Mouse (Mus musculus): ENCODE measurements around the gene Ankrd36. TPM values are rescaled to one million over a fixed set of nuclear protein-coding genes. Genes with fewer than 3 reads are reported as not detected.
"Not testable (repeated sequence)": the region's sequence is repeated elsewhere in the genome, so short reads cannot be mapped to it uniquely, and the experiment has no call there.

Ankrd36 gene
- polyA plus RNA-seq, 1 experiment from 2014 or later: not detected

GRCm38 (mm10) chr11:5530717-5531116 is 38.8 kb upstream of the Ankrd36 start:
- no peaks in the 10 kb centered on the region for H3K27me3 ChIP-seq (replicated peaks)
- no peak overlapping the region for H3K4me3 ChIP-seq (replicated peaks)
- H3K4me1 ChIP-seq: no peaks in the 10 kb centered on the region
- H3K4me2 ChIP-seq: no peak overlapping the region
- no peaks in the 10 kb centered on the region for H3K9me3 ChIP-seq (replicated peaks)
- no peak overlapping the region for H3K27ac ChIP-seq (replicated peaks)
- 77% methylated on average over 6 of the region's 6 CpGs for WGBS
- no peak overlapping the region for H3K9ac ChIP-seq (replicated peaks)
- no peak for ATAC-seq (ENCODE audit: low FRiP score)
- H3K36me3 ChIP-seq: peaks cover 69% of the 10 kb centered on the region

- H3K27me3 ChIP-seq (replicated peaks): no peaks in the 10 kb centered on the region
These were observed 36.4 kb upstream of the Ankrd36 start for GRCm38 (mm10) chr11:5533108-5533507.

GRCm38 (mm10) chr11:5537454-5537853 is 32.0 kb upstream of the Ankrd36 start:
- not testable (repeated sequence) for H3K4me2 ChIP-seq
- peaks cover 29% of the 10 kb centered on the region for H3K36me3 ChIP-seq

More at GRCm38 (mm10) chr11:5533108-5533507, 36.4 kb upstream of the Ankrd36 start:
- Histone ChIP-seq H3K9me3 (replicated peaks) (no peaks in the 10 kb centered on the region), H3K9ac (replicated peaks) (no peak overlapping the region), H3K4me1 (no peaks in the 10 kb centered on the region), H3K4me3 (replicated peaks) (no peak overlapping the region), H3K27ac (replicated peaks) (no peak overlapping the region), H3K4me2 (no peak overlapping the region), H3K36me3 (peaks cover 56% of the 10 kb centered on the region)
- no peak for ATAC-seq (ENCODE audit: low FRiP score)
- 80% methylated on average over 5 of the region's 5 CpGs for WGBS

DNA sequence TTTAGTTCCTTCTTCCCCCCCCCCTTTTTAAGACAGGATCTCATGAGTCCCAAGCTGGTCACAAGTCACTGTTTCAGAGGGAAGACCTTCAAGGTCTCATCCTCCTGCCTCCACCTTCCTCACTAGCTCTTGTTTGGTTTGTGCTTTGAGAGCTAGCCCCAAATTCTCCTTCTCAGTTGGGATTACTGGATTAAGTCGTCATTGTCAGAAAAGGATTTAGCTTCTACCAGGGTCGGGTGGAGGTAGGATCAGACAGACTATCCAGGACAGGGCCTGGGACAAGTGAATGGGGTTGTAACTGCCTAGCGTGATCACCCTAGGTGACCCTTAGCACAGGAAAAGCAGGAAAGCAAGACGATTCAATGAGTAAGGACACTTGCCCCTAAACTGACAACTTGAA is 29.2 kb upstream of the Ankrd36 start:
- peak overlapping the region; percentile 73 for H3K4me2 ChIP-seq
- ATAC-seq (ENCODE audit: low FRiP score): no peak
- no peaks in the 10 kb centered on the region for H3K9me3 ChIP-seq (replicated peaks)
- no peak overlapping the region for H3K27ac ChIP-seq (replicated peaks)
- WGBS: 66% methylated on average over 4 of the region's 4 CpGs
- H3K4me3 ChIP-seq (replicated peaks): peak overlapping the region; percentile 69; the same call in 1 of the 2 replicates
- no peaks in the 10 kb centered on the region for H3K27me3 ChIP-seq (replicated peaks)
- peak overlapping the region; percentile 75; the same call in 1 of the 2 replicates for H3K9ac ChIP-seq (replicated peaks)
- H3K4me1 ChIP-seq: peaks cover 26% of the 10 kb centered on the region
- H3K36me3 ChIP-seq: 0 out of 2 replicates have a peak, but pooled peaks cover 7% of the 10 kb centered on the region

More at GRCm38 (mm10) chr11:5537454-5537853, 32.0 kb upstream of the Ankrd36 start:
- not testable (repeated sequence) for ATAC-seq (ENCODE audit: low FRiP score); H3K9me3 ChIP-seq (replicated peaks); H3K27me3 ChIP-seq (replicated peaks); H3K9ac ChIP-seq (replicated peaks); H3K4me3 ChIP-seq (replicated peaks); H3K27ac ChIP-seq (replicated peaks)
- H3K4me1 ChIP-seq: peaks cover 25% of the 10 kb centered on the region
- 90% methylated on average over 4 of the region's 4 CpGs for WGBS

- Histone ChIP-seq H3K9me3 (replicated peaks) (no peaks in the 10 kb centered on the region), H3K4me3 (replicated peaks) (peak overlapping the region; percentile 69), H3K27me3 (replicated peaks) (no peaks in the 10 kb centered on the region), H3K36me3 (0 out of 2 replicates have a peak, but pooled peaks cover 7% of the 10 kb centered on the region), H3K27ac (replicated peaks) (peak overlapping the region; percentile 79; the same call in 1 of the 2 replicates), H3K9ac (replicated peaks) (peak overlapping the region; percentile 75), H3K4me1 (peaks cover 26% of the 10 kb centered on the region), H3K4me2 (peak overlapping the region; percentile 73)
- 1% methylated on average over 28 of the region's 28 CpGs for WGBS
- ATAC-seq (ENCODE audit: low FRiP score): peak; percentile 7; the same call in 1 of the 2 replicates
These were observed 28.2 kb upstream of the Ankrd36 start for GRCm38 (mm10) chr11:5541230-5541798.

DNA sequence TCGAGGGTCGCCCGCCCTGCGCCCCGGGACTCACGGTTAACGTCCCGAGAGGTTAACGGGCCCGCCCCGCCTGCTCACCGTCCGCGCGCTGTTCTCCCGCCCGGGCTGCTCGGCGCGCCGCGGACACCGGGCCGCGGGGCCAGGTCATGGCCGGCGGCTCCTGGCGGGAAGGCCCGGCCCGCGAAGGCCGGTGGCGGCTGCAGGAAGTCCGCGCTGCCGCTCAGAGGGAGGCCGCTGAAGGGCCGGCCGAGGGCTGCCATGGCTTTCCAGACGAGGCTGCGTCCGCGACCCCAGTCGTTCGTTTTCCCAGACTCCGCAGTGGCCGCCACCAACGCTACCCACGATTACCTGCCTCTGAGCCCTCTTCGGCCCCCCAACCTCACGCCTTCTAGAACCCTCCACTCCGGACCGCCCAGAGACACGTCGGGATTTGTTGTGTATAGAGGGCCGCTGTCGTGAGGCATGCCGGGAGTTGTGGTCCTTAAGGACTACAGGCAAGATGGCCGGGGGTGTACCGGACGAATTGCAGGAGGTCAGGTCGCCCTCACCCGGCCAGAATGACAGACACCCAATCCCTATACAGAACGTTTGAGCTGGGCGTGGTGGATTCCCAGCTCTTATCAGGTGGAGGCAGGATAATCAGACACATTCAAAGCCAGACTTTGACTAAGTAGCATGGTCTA is 27.5 kb upstream of the Ankrd36 start, which contains the start of gene Ccdc117:
Ccdc117 (minus strand) TSS at position 389 of the 683 bp plus-strand sequence.
- peak within 1 kb of the TSS; percentile 75 for H3K9ac ChIP-seq (replicated peaks)
- H3K4me2 ChIP-seq: peak within 1 kb of the TSS; percentile 73
- WGBS: under 1% methylated on average over 65 of the region's 65 CpGs

GRCm38 (mm10) chr11:5542482-5543185 is 26.9 kb upstream of the Ankrd36 start:
- Histone ChIP-seq H3K4me2 (peak overlapping the region; percentile 73), H3K36me3 (0 out of 2 replicates have a peak, but pooled peaks cover 5% of the 10 kb centered on the region), H3K9ac (replicated peaks) (peak overlapping the region; percentile 75; the same call in 1 of the 2 replicates), H3K4me3 (replicated peaks) (peak overlapping the region; percentile 69), H3K9me3 (replicated peaks) (no peaks in the 10 kb centered on the region), H3K4me1 (peaks cover 26% of the 10 kb centered on the region), H3K27me3 (replicated peaks) (no peaks in the 10 kb centered on the region), H3K27ac (replicated peaks) (peak overlapping the region; percentile 79; the same call in 1 of the 2 replicates)
- ATAC-seq (ENCODE audit: low FRiP score): 0 out of 2 replicates have a peak, but pooled peaks have one; percentile 10
- WGBS: 62% methylated on average over 5 of the region's 5 CpGs

More for the DNA sequence above, 27.5 kb upstream of the Ankrd36 start, which contains the start of gene Ccdc117:
- peak within 1 kb of the TSS; percentile 69 for H3K4me3 ChIP-seq (replicated peaks)
- ATAC-seq (ENCODE audit: low FRiP score): peak; percentile 99
- peaks cover 26% of the 10 kb centered on the region for H3K4me1 ChIP-seq
- H3K9me3 ChIP-seq (replicated peaks): no peaks in the 10 kb centered on the region
- H3K27ac ChIP-seq (replicated peaks): peak within 1 kb of the TSS; percentile 79
- 0 out of 2 replicates have a peak, but pooled peaks cover 5% of the 10 kb centered on the region for H3K36me3 ChIP-seq
- H3K27me3 ChIP-seq (replicated peaks): no peaks in the 10 kb centered on the region

DNA sequence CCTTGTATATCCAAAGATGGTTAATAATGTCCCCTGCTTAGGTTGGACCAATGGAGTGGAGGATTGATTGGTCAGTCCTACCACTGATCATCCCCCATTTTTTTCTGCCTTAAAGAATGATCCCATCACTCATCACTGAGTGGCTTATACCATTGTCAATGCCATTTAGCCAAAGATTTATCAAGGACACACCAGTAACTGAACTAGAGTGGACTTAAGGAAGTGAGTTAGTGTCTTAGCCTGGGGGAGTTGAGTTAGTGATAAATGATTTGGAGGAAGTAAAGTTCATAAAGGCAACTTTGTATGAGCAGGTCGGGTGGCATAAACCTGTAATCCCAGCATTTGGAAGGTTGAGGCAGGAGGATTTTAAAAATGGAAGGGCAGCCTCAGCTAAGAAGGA is 26.2 kb upstream of the Ankrd36 start:
- 89% methylated on average over 1 of the region's 1 CpGs for WGBS
- H3K4me2 ChIP-seq: no peak overlapping the region
- no peak overlapping the region for H3K9ac ChIP-seq (replicated peaks)
- no peak for ATAC-seq (ENCODE audit: low FRiP score)
- no peaks in the 10 kb centered on the region for H3K9me3 ChIP-seq (replicated peaks)
- no peak overlapping the region for H3K27ac ChIP-seq (replicated peaks)
- peaks cover 26% of the 10 kb centered on the region for H3K4me1 ChIP-seq
- H3K36me3 ChIP-seq: 0 out of 2 replicates have a peak, but pooled peaks cover 5% of the 10 kb centered on the region
- H3K27me3 ChIP-seq (replicated peaks): no peaks in the 10 kb centered on the region
- no peak overlapping the region for H3K4me3 ChIP-seq (replicated peaks)

- not testable (repeated sequence) for H3K36me3 ChIP-seq; H3K9me3 ChIP-seq (replicated peaks); ATAC-seq (ENCODE audit: low FRiP score); H3K9ac ChIP-seq (replicated peaks); H3K27me3 ChIP-seq (replicated peaks); H3K27ac ChIP-seq (replicated peaks); H3K4me2 ChIP-seq; H3K4me3 ChIP-seq (replicated peaks)
- H3K4me1 ChIP-seq: peaks cover 19% of the 10 kb centered on the region
- 79% methylated on average over 1 of the region's 1 CpGs for WGBS
These were observed 24.8 kb upstream of the Ankrd36 start for GRCm38 (mm10) chr11:5544709-5545108.

DNA sequence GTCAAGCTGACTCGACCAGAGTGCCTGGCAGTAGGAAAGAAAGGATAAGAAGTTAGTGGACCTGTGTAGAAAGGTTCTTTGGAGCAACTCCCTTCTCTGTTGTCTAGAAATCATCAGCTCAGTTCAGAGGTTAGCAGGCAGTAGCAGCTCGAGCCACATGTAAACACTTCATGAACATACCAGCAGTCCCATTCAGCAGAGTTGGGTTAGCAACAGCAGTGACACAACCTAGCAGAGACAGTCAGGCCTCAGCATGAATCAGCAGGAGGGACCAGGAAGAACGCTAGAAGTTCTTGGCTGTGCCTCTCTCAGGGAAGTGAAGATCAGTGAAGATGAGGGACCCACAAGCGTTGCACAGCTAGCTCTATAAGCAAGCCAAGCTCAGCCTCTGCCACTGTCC is 24.0 kb upstream of the Ankrd36 start:
- H3K9me3 ChIP-seq (replicated peaks): no peaks in the 10 kb centered on the region
- no peak overlapping the region for H3K9ac ChIP-seq (replicated peaks)
- no peak overlapping the region for H3K27ac ChIP-seq (replicated peaks)
- peaks cover 14% of the 10 kb centered on the region for H3K4me1 ChIP-seq
- H3K4me2 ChIP-seq: no peak overlapping the region
- H3K27me3 ChIP-seq (replicated peaks): no peaks in the 10 kb centered on the region
- no peak overlapping the region for H3K4me3 ChIP-seq (replicated peaks)
- no peaks in the 10 kb centered on the region for H3K36me3 ChIP-seq
- ATAC-seq (ENCODE audit: low FRiP score): no peak
- 87% methylated on average over 4 of the region's 4 CpGs for WGBS

- WGBS: 88% methylated on average over 3 of the region's 3 CpGs
- no peaks in the 10 kb centered on the region for H3K9me3 ChIP-seq (replicated peaks)
- ATAC-seq (ENCODE audit: low FRiP score): no peak
These were observed 22.8 kb upstream of the Ankrd36 start for GRCm38 (mm10) chr11:5546693-5547092.

More at GRCm38 (mm10) chr11:5546693-5547092, 22.8 kb upstream of the Ankrd36 start:
- H3K27ac ChIP-seq (replicated peaks): no peak overlapping the region
- H3K4me3 ChIP-seq (replicated peaks): no peak overlapping the region
- no peak overlapping the region for H3K4me2 ChIP-seq
- H3K4me1 ChIP-seq: peaks cover 5% of the 10 kb centered on the region; the same call in 1 of the 2 replicates
- H3K36me3 ChIP-seq: no peaks in the 10 kb centered on the region
- H3K27me3 ChIP-seq (replicated peaks): no peaks in the 10 kb centered on the region
- H3K9ac ChIP-seq (replicated peaks): no peak overlapping the region

All from neural tube, embryonic 15.5 days (tissue).